Mouse (Mus musculus): ENCODE data around the gene Gimap9.
"Not testable (repeated sequence)": the region's sequence is repeated elsewhere in the genome, so short reads cannot be mapped to it uniquely, and the experiment has no call there.

The Gimap9 gene

GRCm38 (mm10) chr6:48676860-48677415 is 1.0 kb downstream of the Gimap9 start:
- DNase-seq (ENCODE audit: low read depth, low spot score), result no peak
- Histone ChIP-seq H3K36me3 (ENCODE audit: control insufficient read depth, insufficient read depth, low read length, poor library complexity, severe bottlenecking) (peaks cover 6% of the 10 kb centered on the region), H3K27me3 (ENCODE audit: control insufficient read depth, insufficient read depth, low read length, poor library complexity, severe bottlenecking) (no peaks in the 10 kb centered on the region)

- no peak for DNase-seq (ENCODE audit: low read depth, low spot score)
- Histone ChIP-seq H3K36me3 (ENCODE audit: control insufficient read depth, insufficient read depth, low read length, poor library complexity, severe bottlenecking) (peaks cover 6% of the 10 kb centered on the region), H3K27me3 (ENCODE audit: control insufficient read depth, insufficient read depth, low read length, poor library complexity, severe bottlenecking) (no peaks in the 10 kb centered on the region)
Observed at GRCm38 (mm10) chr6:48677492-48678345, 1.8 kb downstream of the Gimap9 start.

DNA sequence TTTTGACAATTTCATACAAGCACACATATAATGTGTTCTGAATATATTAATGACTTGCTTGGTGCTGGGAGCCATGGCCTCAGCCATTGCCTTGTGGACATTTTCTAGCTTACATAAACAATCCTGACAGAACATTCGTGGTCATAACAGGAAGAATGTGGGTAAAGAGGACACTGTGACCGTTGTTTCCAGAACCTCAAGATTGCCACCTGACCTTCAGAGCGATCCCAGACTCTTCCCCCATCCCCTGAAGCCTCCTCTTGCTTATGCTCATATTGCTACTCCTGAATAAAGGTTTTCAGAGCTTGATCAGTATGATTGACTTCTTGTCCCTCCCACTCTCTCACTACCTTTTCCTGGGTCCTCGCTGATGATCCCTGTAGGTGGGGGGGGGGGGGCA is 2.5 kb downstream of the Gimap9 start:
- no peak for DNase-seq (ENCODE audit: low read depth, low spot score)

DNA sequence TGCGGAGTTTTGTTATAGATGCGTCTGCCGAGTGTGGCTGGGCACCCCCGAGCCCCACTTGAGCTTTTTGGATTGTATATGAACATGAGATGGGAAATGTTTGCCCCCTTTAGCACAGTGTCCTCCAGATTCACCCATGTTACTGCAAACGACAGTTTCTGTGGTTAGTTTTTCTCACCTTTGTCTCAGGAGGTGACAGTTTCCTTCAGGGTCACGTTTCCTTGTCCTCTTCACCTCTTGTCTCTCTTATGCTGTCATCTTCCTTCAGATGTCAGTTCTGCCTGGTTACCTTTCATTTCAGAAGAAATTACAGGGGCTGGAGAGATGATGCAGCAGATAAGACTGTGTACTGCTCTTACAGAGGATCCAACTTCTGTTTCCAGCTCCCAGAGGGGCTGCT is 3.8 kb downstream of the Gimap9 start:
- DNase-seq (ENCODE audit: low read depth, low spot score), result no peak
- H3K27me3 ChIP-seq (ENCODE audit: control insufficient read depth, insufficient read depth, low read length, poor library complexity, severe bottlenecking), result no peaks in the 10 kb centered on the region
- peaks cover 6% of the 10 kb centered on the region for H3K36me3 ChIP-seq (ENCODE audit: control insufficient read depth, insufficient read depth, low read length, poor library complexity, severe bottlenecking)

More for the DNA sequence above, 2.5 kb downstream of the Gimap9 start:
- H3K27me3 ChIP-seq (ENCODE audit: control insufficient read depth, insufficient read depth, low read length, poor library complexity, severe bottlenecking), result no peaks in the 10 kb centered on the region
- peaks cover 6% of the 10 kb centered on the region for H3K36me3 ChIP-seq (ENCODE audit: control insufficient read depth, insufficient read depth, low read length, poor library complexity, severe bottlenecking)

GRCm38 (mm10) chr6:48680421-48680820 is 4.5 kb downstream of the Gimap9 start:
- DNase-seq (ENCODE audit: low read depth, low spot score), result no peak
- Histone ChIP-seq H3K27me3 (ENCODE audit: control insufficient read depth, insufficient read depth, low read length, poor library complexity, severe bottlenecking) (no peaks in the 10 kb centered on the region), H3K36me3 (ENCODE audit: control insufficient read depth, insufficient read depth, low read length, poor library complexity, severe bottlenecking) (peaks cover 6% of the 10 kb centered on the region)

DNA sequence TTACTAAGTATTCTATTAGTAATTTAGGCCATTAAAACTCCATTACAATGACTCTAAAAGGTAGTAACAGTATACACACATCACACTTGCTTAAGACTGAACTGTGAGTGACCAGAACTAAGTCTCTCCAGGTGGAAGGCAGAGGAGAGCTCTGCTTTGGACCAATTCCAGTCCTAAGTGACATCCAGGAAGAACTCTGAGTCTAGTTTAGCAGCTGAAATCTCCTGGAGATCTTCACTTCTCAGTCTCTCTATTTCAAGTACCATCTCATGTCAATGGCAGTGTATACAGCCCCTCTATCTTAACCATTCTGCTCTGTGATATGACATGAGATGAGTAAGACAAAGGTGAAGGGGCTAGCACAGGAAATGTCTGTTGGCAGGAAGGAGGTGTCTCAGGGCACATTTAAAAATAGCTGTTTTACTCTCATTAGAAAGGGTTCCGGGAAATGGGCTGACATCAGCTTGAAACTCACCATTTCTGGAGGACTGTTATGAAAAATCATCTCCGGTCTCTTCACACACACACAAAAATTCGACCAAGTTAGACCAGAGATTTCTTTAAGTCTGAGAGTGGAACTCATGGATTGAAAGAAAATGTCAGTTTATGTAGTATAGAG is 5.7 kb downstream of the Gimap9 start:
- peak; percentile 58 for DNase-seq (ENCODE audit: low read depth, low spot score)
- no peaks in the 10 kb centered on the region for H3K27me3 ChIP-seq (ENCODE audit: control insufficient read depth, insufficient read depth, low read length, poor library complexity, severe bottlenecking)
- peaks cover 6% of the 10 kb centered on the region for H3K36me3 ChIP-seq (ENCODE audit: control insufficient read depth, insufficient read depth, low read length, poor library complexity, severe bottlenecking)

- Histone ChIP-seq H3K36me3 (ENCODE audit: control insufficient read depth, insufficient read depth, low read length, poor library complexity, severe bottlenecking) (peaks cover 8% of the 10 kb centered on the region), H3K27me3 (ENCODE audit: control insufficient read depth, insufficient read depth, low read length, poor library complexity, severe bottlenecking) (no peaks in the 10 kb centered on the region)
- no peak for DNase-seq (ENCODE audit: low read depth, low spot score)
Observed at GRCm38 (mm10) chr6:48682271-48682670, 6.3 kb downstream of the Gimap9 start.

GRCm38 (mm10) chr6:48683263-48683821 is 7.4 kb downstream of the Gimap9 start:
- not testable (repeated sequence) for H3K27me3 ChIP-seq (ENCODE audit: control insufficient read depth, insufficient read depth, low read length, poor library complexity, severe bottlenecking); H3K36me3 ChIP-seq (ENCODE audit: control insufficient read depth, insufficient read depth, low read length, poor library complexity, severe bottlenecking)
- DNase-seq (ENCODE audit: low read depth, low spot score), result peak; percentile 56

- H3K36me3 ChIP-seq (ENCODE audit: control insufficient read depth, insufficient read depth, low read length, poor library complexity, severe bottlenecking), result peaks cover 6% of the 10 kb centered on the region; the same call in 1 of the 2 replicates
- H3K27me3 ChIP-seq (ENCODE audit: control insufficient read depth, insufficient read depth, low read length, poor library complexity, severe bottlenecking), result no peaks in the 10 kb centered on the region
- no peak for DNase-seq (ENCODE audit: low read depth, low spot score)
Observed at GRCm38 (mm10) chr6:48684319-48684718, 8.4 kb downstream of the Gimap9 start, which contains the start of gene Gimap4. Gene Gimap4 (plus strand): TSS chr6:48684549.

GRCm38 (mm10) chr6:48684806-48685205 is 8.9 kb downstream of the Gimap9 start:
- H3K36me3 ChIP-seq (ENCODE audit: control insufficient read depth, insufficient read depth, low read length, poor library complexity, severe bottlenecking), result peaks cover 5% of the 10 kb centered on the region; the same call in 1 of the 2 replicates
- no peaks in the 10 kb centered on the region for H3K27me3 ChIP-seq (ENCODE audit: control insufficient read depth, insufficient read depth, low read length, poor library complexity, severe bottlenecking)
- no peak for DNase-seq (ENCODE audit: low read depth, low spot score)

GRCm38 (mm10) chr6:48685251-48685650 is 9.3 kb downstream of the Gimap9 start:
- DNase-seq (ENCODE audit: low read depth, low spot score), result no peak
- no peaks in the 10 kb centered on the region for H3K27me3 ChIP-seq (ENCODE audit: control insufficient read depth, insufficient read depth, low read length, poor library complexity, severe bottlenecking)
- peaks cover 8% of the 10 kb centered on the region; the same call in 1 of the 2 replicates for H3K36me3 ChIP-seq (ENCODE audit: control insufficient read depth, insufficient read depth, low read length, poor library complexity, severe bottlenecking)

DNA sequence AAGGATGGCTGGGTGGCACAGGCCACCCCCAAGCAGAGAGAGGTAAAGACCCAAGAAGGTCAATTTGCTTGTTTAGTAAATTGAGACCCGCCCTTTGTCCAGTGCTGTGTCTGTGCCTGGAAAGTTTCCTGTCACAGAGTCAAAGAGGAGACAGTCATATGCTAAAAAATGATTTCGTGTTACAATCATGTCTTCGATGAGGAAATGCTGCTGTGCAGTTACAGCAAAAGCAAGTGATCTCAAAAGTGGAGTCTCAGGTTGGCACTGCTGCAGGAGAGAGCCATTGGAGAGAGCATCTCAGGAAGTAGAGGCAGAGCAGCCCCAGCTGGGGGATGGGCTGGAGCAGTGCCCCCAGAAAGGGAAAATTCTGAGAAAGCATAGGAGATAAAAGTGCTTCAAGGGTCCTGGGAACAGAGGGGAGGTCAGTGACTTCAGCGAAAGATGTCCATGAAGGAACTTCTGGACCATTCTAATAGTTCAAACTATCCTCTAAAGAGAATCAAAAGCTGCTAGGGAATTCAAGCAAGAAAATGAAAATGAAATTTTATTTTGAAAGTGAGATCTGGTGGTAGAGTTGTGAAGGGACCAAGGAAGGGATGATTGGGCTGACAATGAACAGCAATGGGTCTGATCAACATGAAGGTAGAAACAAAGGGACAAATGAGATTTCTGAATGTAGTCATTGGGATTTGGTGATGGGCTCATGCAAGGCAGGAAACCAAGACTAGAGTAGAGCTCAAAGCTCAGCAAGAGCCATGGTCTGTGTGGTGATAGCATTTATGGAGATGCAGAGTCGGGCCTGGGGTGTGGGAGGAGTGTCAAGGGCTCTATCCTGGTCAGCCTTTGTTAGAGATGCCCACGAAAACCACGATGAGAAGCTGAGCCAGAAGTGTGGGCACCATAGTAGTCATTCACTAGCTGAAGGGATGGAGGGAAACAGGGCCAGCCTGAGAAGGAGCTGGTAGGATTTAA is 10.1 kb downstream of the Gimap9 start:
- H3K36me3 ChIP-seq (ENCODE audit: control insufficient read depth, insufficient read depth, low read length, poor library complexity, severe bottlenecking), result peaks cover 14% of the 10 kb centered on the region; the same call in 1 of the 2 replicates
- no peak for DNase-seq (ENCODE audit: low read depth, low spot score)
- no peaks in the 10 kb centered on the region for H3K27me3 ChIP-seq (ENCODE audit: control insufficient read depth, insufficient read depth, low read length, poor library complexity, severe bottlenecking)

DNA sequence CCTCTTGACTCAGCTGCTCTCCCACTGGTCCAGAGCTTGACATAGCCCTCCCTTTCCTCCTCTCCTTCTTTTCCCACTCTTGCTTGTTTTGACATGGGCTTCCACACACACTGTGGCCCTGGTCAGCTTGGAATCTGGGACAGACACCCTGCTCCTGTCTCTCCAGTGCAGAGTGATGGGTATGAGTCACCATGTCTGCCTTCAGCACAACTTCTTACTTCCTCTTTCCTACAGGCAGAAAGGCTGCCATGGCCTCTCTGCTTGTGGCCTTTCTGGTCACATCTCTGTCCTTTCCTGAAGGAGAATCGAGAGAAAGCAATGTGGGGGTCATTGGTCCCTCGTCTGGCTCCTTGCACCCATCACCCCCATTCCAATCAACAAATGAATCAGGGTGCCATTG is 11.1 kb downstream of the Gimap9 start:
- Histone ChIP-seq H3K27me3 (ENCODE audit: control insufficient read depth, insufficient read depth, low read length, poor library complexity, severe bottlenecking) (no peaks in the 10 kb centered on the region), H3K36me3 (ENCODE audit: control insufficient read depth, insufficient read depth, low read length, poor library complexity, severe bottlenecking) (peaks cover 14% of the 10 kb centered on the region; the same call in 1 of the 2 replicates)
- DNase-seq (ENCODE audit: low read depth, low spot score), result peak; percentile 66

DNA sequence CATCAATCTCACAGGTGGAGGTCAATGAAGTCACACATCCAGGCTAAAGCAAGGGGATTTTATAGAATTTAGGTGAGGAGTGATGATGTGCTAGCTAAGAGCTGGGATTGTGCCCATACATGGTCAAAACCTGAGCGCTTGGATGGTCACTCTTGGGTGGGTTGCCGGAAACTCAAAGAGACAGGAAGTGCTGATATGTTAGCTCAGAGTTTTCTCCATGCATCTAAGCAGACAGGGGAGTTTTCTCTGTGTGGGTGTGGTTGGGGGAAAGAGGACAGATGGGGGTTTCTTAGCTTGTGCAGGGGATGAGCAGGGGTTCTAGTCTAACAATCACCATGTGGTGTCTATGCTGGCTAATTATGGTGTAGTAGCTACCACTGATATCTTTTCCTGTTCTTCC is 13.4 kb downstream of the Gimap9 start:
- no peaks in the 10 kb centered on the region for H3K27me3 ChIP-seq (ENCODE audit: control insufficient read depth, insufficient read depth, low read length, poor library complexity, severe bottlenecking)
- H3K36me3 ChIP-seq (ENCODE audit: control insufficient read depth, insufficient read depth, low read length, poor library complexity, severe bottlenecking), result peaks cover 21% of the 10 kb centered on the region; the same call in 1 of the 2 replicates
- DNase-seq (ENCODE audit: low read depth, low spot score), result peak; percentile 78

Data from splenic B cell, adult 2 months (primary cell).